Mouse (Mus musculus): ENCODE measurements around the gene Tprkb.
A peak's percentile ranks its signal among the peaks of the same experiment; 100 is the strongest.
"Not testable (repeated sequence)": the region's sequence is repeated elsewhere in the genome, so short reads cannot be mapped to it uniquely, and the experiment has no call there.

Gene Tprkb

GRCm38 (mm10) chr6:85915539-85916513 is 4.2 kb downstream of the Tprkb start, which contains the start of gene Nat8f1:
Gene Nat8f1, minus strand, starts transcription at chr6:85915687.
- DNase-seq (ENCODE audit: low spot score) = peak; percentile 94

GRCm38 (mm10) chr6:85916596-85916995 is 4.9 kb downstream of the Tprkb start:
- DNase-seq (ENCODE audit: low spot score) = no peak

GRCm38 (mm10) chr6:85918341-85918740 is 6.7 kb downstream of the Tprkb start:
- DNase-seq (ENCODE audit: low spot score) = not testable (repeated sequence)

- no peak for DNase-seq (ENCODE audit: low spot score)
Observed at GRCm38 (mm10) chr6:85919401-85919800, 7.7 kb downstream of the Tprkb start.

GRCm38 (mm10) chr6:85923643-85924042 is 12.0 kb downstream of the Tprkb start:
- no peak for DNase-seq (ENCODE audit: low spot score)

- DNase-seq (ENCODE audit: low spot score) = no peak
Observed at GRCm38 (mm10) chr6:85926709-85927108, 15.0 kb downstream of the Tprkb start.

- no peak for DNase-seq (ENCODE audit: low spot score)
Observed at GRCm38 (mm10) chr6:85927476-85928464, 16.1 kb downstream of the Tprkb start.

GRCm38 (mm10) chr6:85929312-85929711 is 17.6 kb downstream of the Tprkb start:
- no peak for DNase-seq (ENCODE audit: low spot score)

GRCm38 (mm10) chr6:85934047-85934446 is 22.4 kb downstream of the Tprkb start:
- no peak for DNase-seq (ENCODE audit: low spot score)

- DNase-seq (ENCODE audit: low spot score) = no peak
Observed at GRCm38 (mm10) chr6:85935646-85936045, 24.0 kb downstream of the Tprkb start.

- DNase-seq (ENCODE audit: low spot score) = peak; percentile 72
Observed at GRCm38 (mm10) chr6:85936508-85937465, 25.1 kb downstream of the Tprkb start.

- no peak for DNase-seq (ENCODE audit: low spot score)
Observed at GRCm38 (mm10) chr6:85938701-85939100, 27.0 kb downstream of the Tprkb start.

- DNase-seq (ENCODE audit: low spot score) = no peak
Observed at GRCm38 (mm10) chr6:85942469-85942868, 30.8 kb downstream of the Tprkb start.

GRCm38 (mm10) chr6:85948549-85948948 is 36.9 kb downstream of the Tprkb start:
- DNase-seq (ENCODE audit: low spot score) = no peak

GRCm38 (mm10) chr6:85957581-85957980 is 45.9 kb downstream of the Tprkb start:
- no peak for DNase-seq (ENCODE audit: low spot score)

GRCm38 (mm10) chr6:85961101-85962091 is 49.7 kb downstream of the Tprkb start, which contains the start of gene Dusp11:
Gene Dusp11, minus strand, starts transcription at chr6:85961667.
- DNase-seq (ENCODE audit: low spot score) = peak; percentile 91

- DNase-seq (ENCODE audit: low spot score) = not testable (repeated sequence)
Observed at GRCm38 (mm10) chr6:85966081-85966480, 54.4 kb downstream of the Tprkb start.

- DNase-seq (ENCODE audit: low spot score) = no peak
Observed at GRCm38 (mm10) chr6:85966686-85967085, 55.0 kb downstream of the Tprkb start.

- DNase-seq (ENCODE audit: low spot score) = no peak
Observed at GRCm38 (mm10) chr6:85969889-85970288, 58.2 kb downstream of the Tprkb start.

GRCm38 (mm10) chr6:85972699-85973098 is 61.0 kb downstream of the Tprkb start:
- no peak for DNase-seq (ENCODE audit: low spot score)
